Mouse (Mus musculus) ZHBTc4 (cell line): ENCODE measurements around the gene Foxn4.

Experiments used
- DNase-seq: peaks from one replicate; pipeline ENCODE4 v3.0.0-alpha.2; 2011; ENCODE audit warnings: low read depth, low spot score

Gene Foxn4

GRCm38 (mm10) chr5:114279382-114280143, 6.0 kb upstream of the Foxn4 start:
- no peak for DNase-seq

- peak; percentile 34 for DNase-seq
These were observed 2.4 kb upstream of the Foxn4 start for GRCm38 (mm10) chr5:114275991-114276390.

GRCm38 (mm10) chr5:114275339-114275738, 1.7 kb upstream of the Foxn4 start:
- DNase-seq: no peak

GRCm38 (mm10) chr5:114269984-114270383, 3.6 kb downstream of the Foxn4 start:
- no peak for DNase-seq

GRCm38 (mm10) chr5:114269499-114269898, 4.1 kb downstream of the Foxn4 start:
- no peak for DNase-seq

GRCm38 (mm10) chr5:114268646-114269045, 5.0 kb downstream of the Foxn4 start:
- DNase-seq: peak; percentile 46

- no peak for DNase-seq
These were observed 8.8 kb downstream of the Foxn4 start for GRCm38 (mm10) chr5:114264791-114265190.

- DNase-seq: no peak
These were observed 9.6 kb downstream of the Foxn4 start for GRCm38 (mm10) chr5:114264030-114264459.

- DNase-seq: no peak
These were observed 12.1 kb downstream of the Foxn4 start for GRCm38 (mm10) chr5:114261494-114261893.

- DNase-seq: no peak
These were observed 14.1 kb downstream of the Foxn4 start for GRCm38 (mm10) chr5:114259495-114259894.

- peak; percentile 88 for DNase-seq
These were observed 25.4 kb downstream of the Foxn4 start for GRCm38 (mm10) chr5:114248174-114248589.

- peak; percentile 85 for DNase-seq
These were observed 27.1 kb downstream of the Foxn4 start for GRCm38 (mm10) chr5:114246465-114246864.

- no peak for DNase-seq
These were observed 33.9 kb downstream of the Foxn4 start for GRCm38 (mm10) chr5:114239737-114240136.

- DNase-seq: peak; percentile 82
These were observed 34.7 kb downstream of the Foxn4 start for GRCm38 (mm10) chr5:114238924-114239323.

GRCm38 (mm10) chr5:114228901-114229300, 44.7 kb downstream of the Foxn4 start:
- peak; percentile 58 for DNase-seq

GRCm38 (mm10) chr5:114226051-114226450, 47.6 kb downstream of the Foxn4 start:
- no peak for DNase-seq

- peak; percentile 81 for DNase-seq
These were observed 54.8 kb downstream of the Foxn4 start for GRCm38 (mm10) chr5:114218771-114219170.

GRCm38 (mm10) chr5:114213183-114213582, 60.4 kb downstream of the Foxn4 start:
- DNase-seq: peak; percentile 44

GRCm38 (mm10) chr5:114206158-114206557, 67.4 kb downstream of the Foxn4 start:
- peak; percentile 56 for DNase-seq
